Mouse (Mus musculus) myocyte (in vitro differentiated cells): ENCODE measurements around the gene Tbl1x.

Experiments
- CEBPB ChIP-seq: IDR thresholded peaks from 2 replicates; pipeline ENCODE4 v1.6.1; 2011; ENCODE audit warnings: mild to moderate bottlenecking, moderate library complexity; ENCODE audit not compliant: poor library complexity, insufficient read depth, severe bottlenecking
- MYOG ChIP-seq, 3 experiments: IDR thresholded peaks; one replicate each; pipeline ENCODE4 v1.6.1; 2011; ENCODE audit warnings: control low read depth in 2 of 3, low read depth in 2 of 3, mild to moderate bottlenecking in 2 of 3; ENCODE audit not compliant: insufficient read length in 2 of 3, control insufficient read depth in 1 of 3, insufficient read depth in 1 of 3
- POLR2A ChIP-seq: IDR thresholded peaks from one replicate; pipeline ENCODE4 v1.6.1; 2011; ENCODE audit warnings: low read depth, mild to moderate bottlenecking, control low read depth, moderate library complexity; ENCODE audit not compliant: insufficient read length

DNA sequence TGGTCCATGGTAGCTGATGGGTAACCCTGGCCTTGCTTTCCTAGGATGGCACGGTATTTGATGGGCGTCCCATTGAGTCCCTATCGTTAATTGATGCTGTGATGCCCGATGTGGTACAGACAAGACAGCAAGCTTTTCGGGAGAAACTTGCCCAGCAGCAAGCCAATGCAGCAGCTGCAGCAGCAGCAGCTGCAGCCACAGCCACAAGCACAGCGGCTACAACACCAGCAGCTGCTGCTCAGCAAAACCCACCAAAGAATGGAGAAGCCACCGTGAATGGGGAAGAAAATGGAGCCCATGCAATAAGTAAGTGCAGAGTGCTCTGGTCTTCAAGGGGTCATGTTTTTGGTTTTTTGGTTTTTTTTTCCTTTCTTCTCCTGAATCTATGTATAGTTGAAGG lies 135.4 kb downstream of the Tbl1x start:
- no peak for TF ChIP-seq CEBPB
- peak in 2 of 3 experiments; percentile 85 to 91 for TF ChIP-seq MYOG (IDR thresholded peaks at IDR 0.05; ENCODE audit: control insufficient read depth in 1 of 3, insufficient read depth in 1 of 3, insufficient read length in 2 of 3, low read depth in 2 of 3)
- no peak for TF ChIP-seq POLR2A
